Mouse (Mus musculus) MN1 (cell line): ENCODE results near the gene Tnfsf13b.

Experiments
- DNase-seq: peaks from one replicate; pipeline ENCODE4 v3.0.0-alpha.2; 2016; ENCODE audit warnings: low spot score

Tnfsf13b gene

GRCm38 (mm10) chr8:10006156-10006985, at the start of gene Tnfsf13b:
Tnfsf13b (plus strand) TSS chr8:10006467.
- peak; percentile 27 for DNase-seq

- DNase-seq = no peak
Measured at GRCm38 (mm10) chr8:9958338-9958737, 47.9 kb upstream of the Tnfsf13b start.

GRCm38 (mm10) chr8:9959919-9960318, 46.3 kb upstream of the Tnfsf13b start:
- DNase-seq = no peak

GRCm38 (mm10) chr8:9971866-9972265, 34.4 kb upstream of the Tnfsf13b start:
- no peak for DNase-seq

- no peak for DNase-seq
Measured at GRCm38 (mm10) chr8:9975276-9975675, 31.0 kb upstream of the Tnfsf13b start.

GRCm38 (mm10) chr8:9975898-9976611, 30.2 kb upstream of the Tnfsf13b start:
- DNase-seq = peak; percentile 99

- peak; percentile 71 for DNase-seq
Measured at GRCm38 (mm10) chr8:9977016-9977415, 29.3 kb upstream of the Tnfsf13b start.

- DNase-seq = peak; percentile 99
Measured at GRCm38 (mm10) chr8:9977573-9978314, 28.5 kb upstream of the Tnfsf13b start, which contains the start of the genes Lig4 and Abhd13. Lig4 (minus strand) TSS chr8:9977686. Abhd13 (plus strand) TSS chr8:9977707.

GRCm38 (mm10) chr8:9978475-9979230, 27.6 kb upstream of the Tnfsf13b start:
- no peak for DNase-seq

GRCm38 (mm10) chr8:9979746-9980145, 26.5 kb upstream of the Tnfsf13b start:
- no peak for DNase-seq

GRCm38 (mm10) chr8:9980188-9980587, 26.1 kb upstream of the Tnfsf13b start:
- no peak for DNase-seq

GRCm38 (mm10) chr8:10004115-10004514, 2.2 kb upstream of the Tnfsf13b start:
- no peak for DNase-seq

- DNase-seq = peak; percentile 21
Measured at GRCm38 (mm10) chr8:10006986-10007659, 856 bp downstream of the Tnfsf13b start.

- no peak for DNase-seq
Measured at GRCm38 (mm10) chr8:10007660-10008028, 1.4 kb downstream of the Tnfsf13b start.

- DNase-seq = no peak
Measured at GRCm38 (mm10) chr8:10016252-10016651, 10.0 kb downstream of the Tnfsf13b start.

GRCm38 (mm10) chr8:10017231-10017630, 11.0 kb downstream of the Tnfsf13b start:
- DNase-seq = peak; percentile 49

GRCm38 (mm10) chr8:10030320-10031060, 24.2 kb downstream of the Tnfsf13b start:
- no peak for DNase-seq

- no peak for DNase-seq
Measured at GRCm38 (mm10) chr8:10031177-10031576, 24.9 kb downstream of the Tnfsf13b start.

GRCm38 (mm10) chr8:10040866-10041265, 34.6 kb downstream of the Tnfsf13b start:
- no peak for DNase-seq

GRCm38 (mm10) chr8:10043842-10044510, 37.7 kb downstream of the Tnfsf13b start:
- DNase-seq = no peak
